Mouse (Mus musculus) olfactory bulb, adult 2 months (tissue): ENCODE data around the gene Cmtm6.

Experiments
- CTCF ChIP-seq: fragments of 200-500 bp; IDR thresholded peaks from 2 replicates; pipeline ENCODE4 v1.5.1; 2012; ENCODE audit warnings: low read depth, mild to moderate bottlenecking, low read length, moderate library complexity; ENCODE audit not compliant: insufficient read depth
- POLR2A ChIP-seq: fragments of 200-500 bp; IDR thresholded peaks from 2 replicates; pipeline ENCODE4 v1.6.1; 2012; ENCODE audit warnings: mild to moderate bottlenecking, low read depth, low read length, moderate library complexity; ENCODE audit not compliant: insufficient read depth

- TF ChIP-seq CTCF (no peak), POLR2A (no peak)
Observed at GRCm38 (mm10) chr9:114778877-114779276, 48.0 kb downstream of the Cmtm6 start.
